Mouse (Mus musculus) left cerebral cortex, adult 18-20 months (tissue): ENCODE data around the gene Clint1. TPM values are rescaled to one million over a fixed set of nuclear protein-coding genes. Genes with fewer than 3 reads are reported as not detected.
"Not testable (repeated sequence)": the region's sequence is repeated elsewhere in the genome, so short reads cannot be mapped to it uniquely, and the experiment has no call there.

Experiments used
- DNase-seq, 2 experiments: peaks; one replicate each; pipeline ENCODE4 v3.0.0; 2021 to 2022; ENCODE audit warnings: low spot score in 2 of 2, mixed read lengths in 1 of 2
- total RNA-seq, 2 experiments: library from RNA; stranded (reverse); gene quantifications; 2 replicates each; pipeline ENCODE4 v1.2.3; 2021

Gene Clint1
- total RNA-seq, 2 experiments from 2014 or later = 51.7 to 56.8 TPM

GRCm38 (mm10) chr11:45846008-45846407, 5.8 kb upstream of the Clint1 start:
- no peak for DNase-seq

GRCm38 (mm10) chr11:45847548-45847947, 4.3 kb upstream of the Clint1 start:
- no peak for DNase-seq

- DNase-seq = no peak
Measured at GRCm38 (mm10) chr11:45848253-45848652, 3.6 kb upstream of the Clint1 start.

- DNase-seq = no peak
Measured at GRCm38 (mm10) chr11:45849203-45849602, 2.6 kb upstream of the Clint1 start.

- DNase-seq = no peak
Measured at GRCm38 (mm10) chr11:45849859-45850258, 2.0 kb upstream of the Clint1 start.

GRCm38 (mm10) chr11:45850317-45850716, 1.5 kb upstream of the Clint1 start:
- no peak for DNase-seq

- no peak for DNase-seq
Measured at GRCm38 (mm10) chr11:45852124-45852994, 508 bp downstream of the Clint1 start.

GRCm38 (mm10) chr11:45852995-45853317, 1.1 kb downstream of the Clint1 start:
- no peak for DNase-seq

- no peak for DNase-seq
Measured at GRCm38 (mm10) chr11:45853916-45854315, 2.1 kb downstream of the Clint1 start.

GRCm38 (mm10) chr11:45854381-45854780, 2.5 kb downstream of the Clint1 start:
- no peak for DNase-seq

- no peak for DNase-seq
Measured at GRCm38 (mm10) chr11:45855407-45856148, 3.7 kb downstream of the Clint1 start.

- no peak for DNase-seq
Measured at GRCm38 (mm10) chr11:45856149-45856516, 4.3 kb downstream of the Clint1 start.

GRCm38 (mm10) chr11:45861334-45861733, 9.5 kb downstream of the Clint1 start:
- DNase-seq = no peak

- DNase-seq = no peak
Measured at GRCm38 (mm10) chr11:45864409-45864808, 12.6 kb downstream of the Clint1 start.

- no peak for DNase-seq
Measured at GRCm38 (mm10) chr11:45865861-45866260, 14.0 kb downstream of the Clint1 start.

- DNase-seq = no peak
Measured at GRCm38 (mm10) chr11:45866534-45866933, 14.7 kb downstream of the Clint1 start.

- DNase-seq = no peak
Measured at GRCm38 (mm10) chr11:45873666-45874065, 21.8 kb downstream of the Clint1 start.

- DNase-seq = no peak
Measured at GRCm38 (mm10) chr11:45874251-45874650, 22.4 kb downstream of the Clint1 start.

- no peak for DNase-seq
Measured at GRCm38 (mm10) chr11:45875351-45875935, 23.6 kb downstream of the Clint1 start.

GRCm38 (mm10) chr11:45876036-45876435, 24.2 kb downstream of the Clint1 start:
- DNase-seq = no peak

GRCm38 (mm10) chr11:45879366-45879765, 27.5 kb downstream of the Clint1 start:
- not testable (repeated sequence) for DNase-seq
